Mouse (Mus musculus): Measurements from ENCODE around the gene Gm12166. TPM values are rescaled to one million over a fixed set of nuclear protein-coding genes. Genes with fewer than 3 reads are reported as not detected.

Gene Gm12166
- polyA plus RNA-seq, 1 experiment from 2014 or later = 4.6 TPM

GRCm38 (mm10) chr11:46089081-46089713 lies 37.1 kb upstream of the Gm12166 start:
- H3K4me1 ChIP-seq (ENCODE audit: control insufficient read depth in 2 of 2, insufficient read depth in 2 of 2, low read length in 2 of 2) = peaks cover 40 to 78% of the 10 kb centered on the region in 2 experiments
- peak; percentile 37; the same call in 1 of the 2 replicates for ATAC-seq (ENCODE audit: insufficient number of reproducible peaks, insufficient read depth, low FRiP score, low read depth)

GRCm38 (mm10) chr11:46086446-46086845 lies 34.3 kb upstream of the Gm12166 start:
- Histone ChIP-seq H3K27me3 (ENCODE audit: control insufficient read depth, insufficient read depth, low read length) (no peaks in the 10 kb centered on the region), H3K4me1 (ENCODE audit: control insufficient read depth in 2 of 2, insufficient read depth in 2 of 2, low read length in 2 of 2) (peaks cover 44 to 91% of the 10 kb centered on the region in 2 experiments), H3K9ac (ENCODE audit: low read length) (no peak overlapping the region; the same call in 1 of the 2 replicates), H3K27ac (replicated peaks in 1 of 2; ENCODE audit: control insufficient read depth in 1 of 2, insufficient read depth in 1 of 2, low read depth in 2 of 2, low read length in 2 of 2) (peak overlapping the region; percentile 67 to 84), H3K9me3 (ENCODE audit: control insufficient read depth, low read length) (no peaks in the 10 kb centered on the region), H3K36me3 (ENCODE audit: control insufficient read depth, insufficient read depth, low read length) (peaks cover 23% of the 10 kb centered on the region), H3K4me3 (ENCODE audit: control insufficient read depth in 1 of 2, insufficient read depth in 1 of 2, low read depth in 1 of 2, low read length in 2 of 2) (no peak overlapping the region), H3K4me2 (ENCODE audit: low read length) (no peak overlapping the region)
- WGBS = 81% methylated on average over 3 of the region's 3 CpGs
- no peak for ATAC-seq (ENCODE audit: insufficient number of reproducible peaks, insufficient read depth, low FRiP score, low read depth)

More at GRCm38 (mm10) chr11:46089081-46089713, 37.1 kb upstream of the Gm12166 start:
- Histone ChIP-seq H3K4me2 (ENCODE audit: low read length) (no peak overlapping the region), H3K27ac (replicated peaks in 1 of 2; ENCODE audit: control insufficient read depth in 1 of 2, insufficient read depth in 1 of 2, low read depth in 2 of 2, low read length in 2 of 2) (peak overlapping the region; percentile 35 to 46), H3K27me3 (ENCODE audit: control insufficient read depth, insufficient read depth, low read length) (no peaks in the 10 kb centered on the region), H3K9ac (ENCODE audit: low read length) (no peak overlapping the region), H3K9me3 (ENCODE audit: control insufficient read depth, low read length) (no peaks in the 10 kb centered on the region), H3K36me3 (ENCODE audit: control insufficient read depth, insufficient read depth, low read length) (peaks cover 11% of the 10 kb centered on the region), H3K4me3 (ENCODE audit: control insufficient read depth in 1 of 2, insufficient read depth in 1 of 2, low read depth in 1 of 2, low read length in 2 of 2) (no peak overlapping the region)
- 45% methylated on average over 3 of the region's 4 CpGs for WGBS

GRCm38 (mm10) chr11:46085398-46086163 lies 33.5 kb upstream of the Gm12166 start:
- Histone ChIP-seq H3K4me3 (ENCODE audit: control insufficient read depth in 1 of 2, insufficient read depth in 1 of 2, low read depth in 1 of 2, low read length in 2 of 2) (no peak overlapping the region), H3K27me3 (ENCODE audit: control insufficient read depth, insufficient read depth, low read length) (no peaks in the 10 kb centered on the region), H3K9ac (ENCODE audit: low read length) (peak overlapping the region; percentile 42; the same call in 1 of the 2 replicates), H3K4me2 (ENCODE audit: low read length) (no peak overlapping the region), H3K9me3 (ENCODE audit: control insufficient read depth, low read length) (no peaks in the 10 kb centered on the region), H3K27ac (replicated peaks in 1 of 2; ENCODE audit: control insufficient read depth in 1 of 2, insufficient read depth in 1 of 2, low read depth in 2 of 2, low read length in 2 of 2) (peak overlapping the region; percentile 69 to 84), H3K4me1 (ENCODE audit: control insufficient read depth in 2 of 2, insufficient read depth in 2 of 2, low read length in 2 of 2) (peaks cover 41 to 91% of the 10 kb centered on the region in 2 experiments), H3K36me3 (ENCODE audit: control insufficient read depth, insufficient read depth, low read length) (peaks cover 26% of the 10 kb centered on the region)
- 64% methylated on average over 10 of the region's 10 CpGs for WGBS
- no peak for ATAC-seq (ENCODE audit: insufficient number of reproducible peaks, insufficient read depth, low FRiP score, low read depth)

GRCm38 (mm10) chr11:46084568-46084967 lies 32.4 kb upstream of the Gm12166 start:
- no peaks in the 10 kb centered on the region for H3K27me3 ChIP-seq (ENCODE audit: control insufficient read depth, insufficient read depth, low read length)
- ATAC-seq (ENCODE audit: insufficient number of reproducible peaks, insufficient read depth, low FRiP score, low read depth) = no peak

GRCm38 (mm10) chr11:46083835-46084444 lies 31.8 kb upstream of the Gm12166 start:
- Histone ChIP-seq H3K27me3 (ENCODE audit: control insufficient read depth, insufficient read depth, low read length) (no peaks in the 10 kb centered on the region), H3K36me3 (ENCODE audit: control insufficient read depth, insufficient read depth, low read length) (peaks cover 35% of the 10 kb centered on the region), H3K27ac (replicated peaks in 1 of 2; ENCODE audit: control insufficient read depth in 1 of 2, insufficient read depth in 1 of 2, low read depth in 2 of 2, low read length in 2 of 2) (peak overlapping the region; percentile 3 to 84), H3K4me2 (ENCODE audit: low read length) (no peak overlapping the region), H3K9ac (ENCODE audit: low read length) (no peak overlapping the region), H3K9me3 (ENCODE audit: control insufficient read depth, low read length) (no peaks in the 10 kb centered on the region), H3K4me3 (ENCODE audit: control insufficient read depth in 1 of 2, insufficient read depth in 1 of 2, low read depth in 1 of 2, low read length in 2 of 2) (no peak overlapping the region), H3K4me1 (ENCODE audit: control insufficient read depth in 2 of 2, insufficient read depth in 2 of 2, low read length in 2 of 2) (peaks cover 35 to 78% of the 10 kb centered on the region in 2 experiments)
- ATAC-seq (ENCODE audit: insufficient number of reproducible peaks, insufficient read depth, low FRiP score, low read depth) = no peak
- WGBS = 39% methylated on average over 11 of the region's 11 CpGs

More at GRCm38 (mm10) chr11:46084568-46084967, 32.4 kb upstream of the Gm12166 start:
- H3K4me2 ChIP-seq (ENCODE audit: low read length) = no peak overlapping the region
- peak overlapping the region; percentile 42; the same call in 1 of the 2 replicates for H3K9ac ChIP-seq (ENCODE audit: low read length)
- peak overlapping the region; percentile 3 to 84 for H3K27ac ChIP-seq (replicated peaks in 1 of 2; ENCODE audit: control insufficient read depth in 1 of 2, insufficient read depth in 1 of 2, low read depth in 2 of 2, low read length in 2 of 2)
- no peak overlapping the region for H3K4me3 ChIP-seq (ENCODE audit: control insufficient read depth in 1 of 2, insufficient read depth in 1 of 2, low read depth in 1 of 2, low read length in 2 of 2)
- H3K9me3 ChIP-seq (ENCODE audit: control insufficient read depth, low read length) = no peaks in the 10 kb centered on the region
- WGBS = 63% methylated on average over 3 of the region's 3 CpGs
- peaks cover 36 to 84% of the 10 kb centered on the region in 2 experiments for H3K4me1 ChIP-seq (ENCODE audit: control insufficient read depth in 2 of 2, insufficient read depth in 2 of 2, low read length in 2 of 2)
- peaks cover 31% of the 10 kb centered on the region for H3K36me3 ChIP-seq (ENCODE audit: control insufficient read depth, insufficient read depth, low read length)

GRCm38 (mm10) chr11:46083405-46083804 lies 31.3 kb upstream of the Gm12166 start:
- peak overlapping the region; percentile 28 to 84; a peak in 3 of 4 replicates for H3K27ac ChIP-seq (replicated peaks in 1 of 2; ENCODE audit: control insufficient read depth in 1 of 2, insufficient read depth in 1 of 2, low read depth in 2 of 2, low read length in 2 of 2)
- H3K9ac ChIP-seq (ENCODE audit: low read length) = no peak overlapping the region
- WGBS = 35% methylated on average over 3 of the region's 3 CpGs
- H3K27me3 ChIP-seq (ENCODE audit: control insufficient read depth, insufficient read depth, low read length) = no peaks in the 10 kb centered on the region
- H3K4me3 ChIP-seq (ENCODE audit: control insufficient read depth in 1 of 2, insufficient read depth in 1 of 2, low read depth in 1 of 2, low read length in 2 of 2) = no peak overlapping the region
- ATAC-seq (ENCODE audit: insufficient number of reproducible peaks, insufficient read depth, low FRiP score, low read depth) = no peak
- H3K9me3 ChIP-seq (ENCODE audit: control insufficient read depth, low read length) = no peaks in the 10 kb centered on the region
- H3K4me2 ChIP-seq (ENCODE audit: low read length) = no peak overlapping the region
- peaks cover 40% of the 10 kb centered on the region for H3K36me3 ChIP-seq (ENCODE audit: control insufficient read depth, insufficient read depth, low read length)
- H3K4me1 ChIP-seq (ENCODE audit: control insufficient read depth in 2 of 2, insufficient read depth in 2 of 2, low read length in 2 of 2) = peaks cover 30 to 75% of the 10 kb centered on the region in 2 experiments

GRCm38 (mm10) chr11:46081075-46081474 lies 29.0 kb upstream of the Gm12166 start:
- WGBS = 81% methylated on average over 2 of the region's 2 CpGs
- Histone ChIP-seq H3K36me3 (ENCODE audit: control insufficient read depth, insufficient read depth, low read length) (peaks cover 59% of the 10 kb centered on the region), H3K4me2 (ENCODE audit: low read length) (no peak overlapping the region), H3K4me3 (ENCODE audit: control insufficient read depth in 1 of 2, insufficient read depth in 1 of 2, low read depth in 1 of 2, low read length in 2 of 2) (no peak overlapping the region), H3K9me3 (ENCODE audit: control insufficient read depth, low read length) (no peaks in the 10 kb centered on the region; the same call in 1 of the 2 replicates), H3K27ac (replicated peaks in 1 of 2; ENCODE audit: control insufficient read depth in 1 of 2, insufficient read depth in 1 of 2, low read depth in 2 of 2, low read length in 2 of 2) (0 out of 4 replicates have a peak overlapping the region, but pooled peaks of 1 of the 2 experiments have one; percentile 1), H3K9ac (ENCODE audit: low read length) (no peak overlapping the region), H3K27me3 (ENCODE audit: control insufficient read depth, insufficient read depth, low read length) (no peaks in the 10 kb centered on the region), H3K4me1 (ENCODE audit: control insufficient read depth in 2 of 2, insufficient read depth in 2 of 2, low read length in 2 of 2) (peaks cover 28 to 68% of the 10 kb centered on the region in 2 experiments)
- no peak for ATAC-seq (ENCODE audit: insufficient number of reproducible peaks, insufficient read depth, low FRiP score, low read depth)

Data from heart, embryonic 14.5 days (tissue).